Mouse (Mus musculus): ENCODE data around the gene Cers3. TPM values are rescaled to one million over a fixed set of nuclear protein-coding genes. Genes with fewer than 3 reads are reported as not detected.

Cers3 gene
- polyA plus RNA-seq, 1 experiment from 2014 or later: 0.51 TPM

DNA sequence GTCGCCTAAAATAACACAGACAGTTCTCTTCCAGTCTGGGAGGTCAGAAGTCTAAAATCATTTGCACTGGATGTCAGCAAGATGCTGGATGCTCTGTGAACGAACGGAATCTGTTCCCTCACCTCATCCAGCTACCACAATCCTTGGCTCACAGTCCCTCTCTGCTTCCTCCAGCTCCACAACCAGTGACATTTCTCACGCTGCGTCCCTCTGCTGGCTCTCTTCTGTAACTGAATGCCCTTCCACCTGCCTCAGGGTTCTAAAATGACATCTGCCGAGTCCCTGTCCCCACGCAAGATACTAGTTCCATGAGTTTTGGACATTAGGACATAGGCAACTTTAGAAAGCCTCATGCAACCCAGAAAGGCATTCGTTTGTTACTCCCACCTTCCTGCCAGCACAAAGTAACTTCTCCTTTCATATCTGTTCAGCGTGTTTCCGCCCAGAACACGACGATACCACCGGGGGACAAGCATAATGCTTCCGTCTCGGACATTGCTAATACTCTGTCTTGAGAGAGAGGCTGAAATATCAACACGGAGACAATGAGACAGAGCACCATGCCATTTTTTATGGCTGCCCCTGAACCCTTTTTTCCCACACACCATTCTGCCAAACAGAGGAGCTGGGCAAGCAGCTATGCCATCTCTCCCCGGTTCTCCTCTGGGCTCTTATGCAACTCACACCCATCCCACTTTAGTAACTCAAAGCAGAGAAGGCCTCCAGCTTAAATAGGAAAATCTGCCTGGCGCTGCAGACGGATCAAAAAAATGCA, 123.8 kb downstream of the Cers3 start:
- Histone ChIP-seq H3K4me3 (ENCODE audit: low read depth, low read length) (no peak overlapping the region), H3K4me1 (ENCODE audit: control insufficient read depth, insufficient read depth, low read length) (no peaks in the 10 kb centered on the region), H3K9me3 (ENCODE audit: control insufficient read depth, low read length) (no peaks in the 10 kb centered on the region), H3K27ac (ENCODE audit: low read depth, low read length) (no peak overlapping the region), H3K36me3 (ENCODE audit: control insufficient read depth, insufficient read depth, low read length) (no peaks in the 10 kb centered on the region), H3K9ac (ENCODE audit: low read length) (no peak overlapping the region), H3K27me3 (ENCODE audit: control insufficient read depth, insufficient read depth, low read length) (no peaks in the 10 kb centered on the region), H3K4me2 (no peak overlapping the region)
- WGBS: 85% methylated on average over 19 of the region's 19 CpGs
- DNase-seq (ENCODE audit: low spot score, missing footprints) (no peak), ATAC-seq (ENCODE audit: low FRiP score) (no peak)

DNA sequence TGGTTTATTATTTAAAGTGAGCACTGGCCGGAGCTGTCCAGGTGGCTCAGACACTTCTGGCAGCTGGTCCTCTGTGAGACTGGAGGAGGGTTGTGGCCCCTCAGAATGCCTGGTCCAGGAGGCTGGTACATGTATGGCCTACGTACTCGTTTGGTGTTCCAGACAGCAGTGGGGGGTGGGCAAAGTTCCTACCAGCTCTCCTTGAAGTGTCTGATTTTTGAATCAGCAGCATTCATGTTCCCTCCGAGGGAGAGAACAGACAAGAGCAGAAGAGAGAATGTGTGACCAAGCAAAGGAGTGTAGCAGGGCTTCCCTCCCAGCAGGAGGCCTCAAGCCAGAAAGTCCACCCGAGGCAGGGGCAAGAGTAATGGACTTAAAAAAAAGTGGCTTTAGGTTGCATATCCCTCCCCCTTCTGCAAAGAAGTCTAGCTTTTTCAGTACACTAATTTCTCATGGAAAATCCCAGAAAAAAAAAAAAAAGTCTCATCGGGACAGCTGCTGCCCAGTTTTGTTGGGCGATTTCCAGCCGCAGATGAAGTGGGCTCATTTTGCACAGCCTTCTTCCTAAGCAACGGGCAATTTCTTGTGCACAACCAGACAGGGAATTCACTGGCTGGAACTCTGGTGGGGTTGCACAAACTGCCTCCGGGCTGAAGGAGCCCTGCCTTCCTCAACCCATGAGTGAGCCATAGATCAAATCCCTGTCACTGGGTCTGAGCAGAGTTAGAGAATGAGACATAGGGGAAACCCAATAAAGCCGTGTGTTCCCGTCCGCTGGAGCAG, 124.6 kb downstream of the Cers3 start:
- Histone ChIP-seq H3K4me1 (ENCODE audit: control insufficient read depth, insufficient read depth, low read length) (no peaks in the 10 kb centered on the region), H3K36me3 (ENCODE audit: control insufficient read depth, insufficient read depth, low read length) (no peaks in the 10 kb centered on the region), H3K4me3 (ENCODE audit: low read depth, low read length) (no peak overlapping the region), H3K27me3 (ENCODE audit: control insufficient read depth, insufficient read depth, low read length) (no peaks in the 10 kb centered on the region), H3K4me2 (no peak overlapping the region), H3K9me3 (ENCODE audit: control insufficient read depth, low read length) (no peaks in the 10 kb centered on the region), H3K9ac (ENCODE audit: low read length) (no peak overlapping the region), H3K27ac (ENCODE audit: low read depth, low read length) (no peak overlapping the region)
- DNase-seq (ENCODE audit: low spot score, missing footprints) (no peak), ATAC-seq (ENCODE audit: low FRiP score) (no peak)
- WGBS: 58% methylated on average over 13 of the region's 13 CpGs

DNA sequence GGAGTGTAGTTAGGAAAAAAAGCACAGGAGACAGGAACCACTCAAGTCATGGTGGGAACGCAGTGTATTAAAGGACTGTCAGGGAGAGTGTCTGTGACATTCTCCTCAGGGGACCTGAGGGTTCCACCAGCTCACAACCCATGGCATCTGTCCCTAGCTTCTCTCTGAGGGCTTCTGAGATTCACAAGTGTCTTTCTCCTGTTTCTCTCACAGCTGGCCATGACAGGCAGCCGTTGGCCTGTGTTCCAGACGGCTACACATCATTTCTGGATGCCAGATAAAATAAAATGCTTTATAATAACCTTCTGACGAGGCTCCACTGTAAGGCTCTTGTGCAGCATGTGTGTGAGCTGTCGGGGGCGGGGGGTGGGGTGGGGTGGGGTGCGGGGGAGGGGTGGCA, 128.2 kb downstream of the Cers3 start:
- no peaks in the 10 kb centered on the region for H3K27me3 ChIP-seq (ENCODE audit: control insufficient read depth, insufficient read depth, low read length)
- DNase-seq (ENCODE audit: low spot score, missing footprints) (peak; percentile 41), ATAC-seq (ENCODE audit: low FRiP score) (no peak)
- no peaks in the 10 kb centered on the region for H3K36me3 ChIP-seq (ENCODE audit: control insufficient read depth, insufficient read depth, low read length)
- H3K4me3 ChIP-seq (ENCODE audit: low read depth, low read length): no peak overlapping the region
- no peak overlapping the region for H3K27ac ChIP-seq (ENCODE audit: low read depth, low read length)
- no peaks in the 10 kb centered on the region for H3K4me1 ChIP-seq (ENCODE audit: control insufficient read depth, insufficient read depth, low read length)
- no peak overlapping the region for H3K4me2 ChIP-seq
- H3K9ac ChIP-seq (ENCODE audit: low read length): no peak overlapping the region
- 79% methylated on average over 7 of the region's 7 CpGs for WGBS
- H3K9me3 ChIP-seq (ENCODE audit: control insufficient read depth, low read length): no peaks in the 10 kb centered on the region

DNA sequence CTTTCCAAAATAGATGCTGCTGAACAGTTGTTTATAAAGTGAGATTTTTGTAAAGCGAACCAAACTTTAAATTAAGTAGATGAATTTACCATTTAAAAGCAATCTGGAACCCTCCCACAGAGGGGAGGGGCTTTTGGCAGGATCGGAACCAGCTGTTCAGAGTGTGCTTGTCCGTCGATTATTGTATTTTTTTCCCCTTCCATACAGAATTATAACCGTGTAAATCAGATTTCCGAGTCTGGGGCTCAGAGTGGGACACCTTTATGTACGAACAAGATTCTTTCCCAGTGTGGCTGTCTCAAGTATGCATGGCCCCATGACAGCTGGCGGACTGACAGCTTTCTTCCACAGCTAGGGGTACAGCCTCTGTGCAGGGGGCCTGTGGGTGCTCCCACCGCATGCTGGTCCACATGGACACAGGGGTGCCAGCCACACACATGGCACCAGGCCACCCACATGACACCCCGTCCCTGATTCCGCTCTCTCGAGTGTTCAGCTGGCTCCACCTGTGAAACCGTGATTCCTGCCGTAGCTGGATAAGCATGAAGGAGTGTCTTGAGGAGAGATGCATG, 128.7 kb downstream of the Cers3 start:
- Histone ChIP-seq H3K4me3 (ENCODE audit: low read depth, low read length) (no peak overlapping the region), H3K27ac (ENCODE audit: low read depth, low read length) (no peak overlapping the region), H3K9ac (ENCODE audit: low read length) (no peak overlapping the region), H3K9me3 (ENCODE audit: control insufficient read depth, low read length) (no peaks in the 10 kb centered on the region), H3K4me2 (no peak overlapping the region), H3K27me3 (ENCODE audit: control insufficient read depth, insufficient read depth, low read length) (no peaks in the 10 kb centered on the region), H3K36me3 (ENCODE audit: control insufficient read depth, insufficient read depth, low read length) (no peaks in the 10 kb centered on the region), H3K4me1 (ENCODE audit: control insufficient read depth, insufficient read depth, low read length) (no peaks in the 10 kb centered on the region)
- 89% methylated on average over 14 of the region's 14 CpGs for WGBS
- ATAC-seq (ENCODE audit: low FRiP score) (no peak), DNase-seq (ENCODE audit: low spot score, missing footprints) (peak; percentile 12)

DNA sequence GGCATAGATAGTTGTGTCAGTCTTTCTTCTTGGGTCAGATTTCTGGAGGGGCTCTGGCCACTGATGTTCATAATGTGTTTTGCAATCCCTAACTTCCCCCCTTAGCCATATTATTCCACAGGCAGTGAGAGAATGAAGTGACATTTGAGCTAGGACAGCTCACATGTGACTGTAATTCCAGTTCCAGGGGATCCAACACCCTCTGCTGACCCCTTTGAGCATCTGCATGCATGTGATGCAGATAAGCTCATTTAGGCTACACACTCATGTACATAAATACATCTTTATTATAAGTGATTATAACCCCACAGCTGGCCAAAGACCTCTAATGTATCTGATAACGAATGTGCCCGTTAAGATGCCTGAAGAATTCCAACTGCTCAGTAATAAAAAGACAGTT, 129.9 kb downstream of the Cers3 start:
- DNase-seq (ENCODE audit: low spot score, missing footprints) (no peak), ATAC-seq (ENCODE audit: low FRiP score) (no peak)
- 99% methylated on average over 2 of the region's 2 CpGs for WGBS
- no peak overlapping the region for H3K27ac ChIP-seq (ENCODE audit: low read depth, low read length)
- H3K9me3 ChIP-seq (ENCODE audit: control insufficient read depth, low read length): no peaks in the 10 kb centered on the region
- no peaks in the 10 kb centered on the region for H3K27me3 ChIP-seq (ENCODE audit: control insufficient read depth, insufficient read depth, low read length)
- H3K36me3 ChIP-seq (ENCODE audit: control insufficient read depth, insufficient read depth, low read length): no peaks in the 10 kb centered on the region
- no peak overlapping the region for H3K4me2 ChIP-seq
- H3K4me3 ChIP-seq (ENCODE audit: low read depth, low read length): no peak overlapping the region
- H3K9ac ChIP-seq (ENCODE audit: low read length): no peak overlapping the region
- H3K4me1 ChIP-seq (ENCODE audit: control insufficient read depth, insufficient read depth, low read length): no peaks in the 10 kb centered on the region

Other genes starting within 250 kb of the Cers3 start
- gene Asb7, start 53.9 kb upstream of the Cers3 start, polyA plus RNA-seq (2014; fragmentation: Nextera tagmentation; extraction: Ambion mirVana): 15.8 and 17.0 TPM in 2 replicates
- 24.7 and 27.1 TPM in 2 replicates for gene Lins1, start 53.6 kb upstream of the Cers3 start, polyA plus RNA-seq (2014; fragmentation: Nextera tagmentation; extraction: Ambion mirVana)
- 0.54 and 0.96 TPM in 2 replicates for gene Adamts17, start 96.2 kb downstream of the Cers3 start, polyA plus RNA-seq (2014; fragmentation: Nextera tagmentation; extraction: Ambion mirVana)